Mouse (Mus musculus): ENCODE results near the gene Cep290.

The Cep290 gene

GRCm38 (mm10) chr10:100590323-100590722 is 103.0 kb downstream of the Cep290 start, which contains the start of the genes 4930430F08Rik and 1700017N19Rik:
Gene 4930430F08Rik (minus strand): TSS chr10:100590423.
Gene 1700017N19Rik (plus strand): TSS chr10:100590484.
- DNase-seq (ENCODE audit: low spot score in 2 of 2) = no peak

GRCm38 (mm10) chr10:100598339-100598738 is 111.0 kb downstream of the Cep290 start:
- no peak for DNase-seq (ENCODE audit: low spot score in 2 of 2)

- no peak for DNase-seq (ENCODE audit: low spot score in 2 of 2)
Measured at GRCm38 (mm10) chr10:100603511-100603910, 116.2 kb downstream of the Cep290 start.

- no peak for DNase-seq (ENCODE audit: low spot score in 2 of 2)
Measured at GRCm38 (mm10) chr10:100604254-100604653, 116.9 kb downstream of the Cep290 start.

GRCm38 (mm10) chr10:100617233-100617903 is 130.0 kb downstream of the Cep290 start:
- no peak for DNase-seq (ENCODE audit: low spot score in 2 of 2)

GRCm38 (mm10) chr10:100619474-100619873 is 132.1 kb downstream of the Cep290 start:
- no peak for DNase-seq (ENCODE audit: low spot score in 2 of 2)

GRCm38 (mm10) chr10:100620040-100620439 is 132.7 kb downstream of the Cep290 start:
- no peak for DNase-seq (ENCODE audit: low spot score in 2 of 2)

- no peak for DNase-seq (ENCODE audit: low spot score in 2 of 2)
Measured at GRCm38 (mm10) chr10:100622494-100622893, 135.1 kb downstream of the Cep290 start.

Measured in frontal cortex, postnatal 25 days (tissue).